Mouse (Mus musculus): ENCODE results near the gene Kri1. TPM values are rescaled to one million over a fixed set of nuclear protein-coding genes. Genes with fewer than 3 reads are reported as not detected.
"Not testable (repeated sequence)": the region's sequence is repeated elsewhere in the genome, so short reads cannot be mapped to it uniquely, and the experiment has no call there.

Kri1 gene
- polyA plus RNA-seq, 1 experiment from 2014 or later = 8.7 TPM

DNA sequence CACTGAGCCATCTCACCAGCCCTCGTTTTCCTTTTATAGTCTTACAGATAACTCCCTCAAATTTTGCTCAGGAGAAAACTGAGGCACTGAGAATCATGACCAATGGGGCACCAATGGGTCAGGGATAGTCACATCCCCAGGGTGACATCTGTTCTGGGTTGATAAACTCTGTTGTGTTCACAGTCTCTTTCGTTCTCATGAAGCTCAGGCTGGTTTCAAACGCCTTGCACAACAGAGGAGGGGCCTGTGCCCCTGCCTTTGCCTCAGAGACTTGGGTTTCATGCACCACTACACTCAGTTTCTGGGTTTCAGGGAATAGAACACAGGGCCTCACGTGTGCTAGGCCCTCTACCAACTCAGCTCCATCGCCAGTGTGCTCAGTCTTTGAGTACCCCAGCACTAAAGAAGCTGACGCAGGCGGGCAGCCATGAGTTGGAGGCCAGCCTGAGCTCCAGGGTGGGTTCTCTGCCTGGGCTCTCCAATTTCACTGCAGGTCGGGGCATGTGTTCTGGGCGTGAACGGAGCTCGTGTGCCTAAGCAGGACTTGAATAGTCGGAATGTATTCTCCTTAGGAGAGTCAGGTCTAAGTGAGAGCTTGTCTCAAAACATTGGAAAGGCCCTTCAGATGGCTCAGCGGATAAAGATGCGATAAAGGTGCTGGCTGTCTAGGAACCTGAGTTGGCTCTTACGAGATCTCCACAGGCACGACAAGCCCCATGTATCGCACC, 23.3 kb downstream of the Kri1 start:
- Histone ChIP-seq H3K4me2 (ENCODE audit: low read length) (peak overlapping the region; percentile 69), H3K36me3 (ENCODE audit: insufficient read depth, low read length) (peaks cover 14% of the 10 kb centered on the region), H3K4me3 (replicated peaks; ENCODE audit: low read depth, low read length) (peak overlapping the region; percentile 83), H3K4me1 (replicated peaks; ENCODE audit: insufficient read depth, low read length) (peaks cover 9% of the 10 kb centered on the region), H3K27ac (peak overlapping the region; percentile 13; the same call in 1 of the 2 replicates), H3K27me3 (ENCODE audit: insufficient read depth, low read length) (no peaks in the 10 kb centered on the region), H3K9me3 (replicated peaks; ENCODE audit: low read length) (no peaks in the 10 kb centered on the region), H3K9ac (ENCODE audit: low read depth, low read length) (peak overlapping the region; percentile 91)
- TF ChIP-seq CTCF (IDR thresholded peaks at IDR 0.05; ENCODE audit: low read depth) = no peak
- peak; percentile 3; the same call in 1 of the 2 replicates for ATAC-seq (replicated peaks; ENCODE audit: low FRiP score, low read depth)
- DNase-seq (ENCODE audit: low spot score) = no peak
- WGBS = 12% methylated on average over 17 of the region's 17 CpGs

DNA sequence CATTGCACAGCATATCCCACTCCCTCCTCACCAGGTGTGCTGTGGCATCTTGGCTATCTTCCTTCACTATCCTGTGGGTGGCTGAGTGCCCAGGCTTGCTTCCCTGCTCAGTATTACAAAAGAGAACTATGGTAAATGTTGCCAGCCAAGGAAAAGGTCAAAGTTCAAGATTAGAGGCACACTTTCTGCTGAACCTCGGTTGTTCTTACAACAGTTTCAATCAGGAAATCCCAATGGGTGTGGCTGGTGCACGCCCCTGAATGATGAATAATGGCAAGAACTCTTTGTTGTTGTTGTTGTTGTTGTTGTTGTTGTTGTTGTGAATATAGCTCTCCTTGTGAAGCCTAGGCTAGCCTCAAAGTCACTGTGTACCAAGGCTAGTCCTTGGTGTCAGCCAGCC, 25.9 kb downstream of the Kri1 start:
- TF ChIP-seq CTCF (IDR thresholded peaks at IDR 0.05; ENCODE audit: low read depth) = no peak
- H3K4me1 ChIP-seq (replicated peaks; ENCODE audit: insufficient read depth, low read length) = peaks cover 9% of the 10 kb centered on the region
- no peaks in the 10 kb centered on the region for H3K27me3 ChIP-seq (ENCODE audit: insufficient read depth, low read length)
- no peaks in the 10 kb centered on the region for H3K9me3 ChIP-seq (replicated peaks; ENCODE audit: low read length)
- no peaks in the 10 kb centered on the region for H3K36me3 ChIP-seq (ENCODE audit: insufficient read depth, low read length)
- DNase-seq (ENCODE audit: low spot score) = no peak
- 53% methylated on average over 2 of the region's 2 CpGs for whole genome bisulfite sequencing
- H3K27ac ChIP-seq = no peak overlapping the region
- H3K9ac ChIP-seq (ENCODE audit: low read depth, low read length) = no peak overlapping the region
- no peak overlapping the region for H3K4me2 ChIP-seq (ENCODE audit: low read length)
- H3K4me3 ChIP-seq (replicated peaks; ENCODE audit: low read depth, low read length) = no peak overlapping the region
- ATAC-seq (replicated peaks; ENCODE audit: low FRiP score, low read depth) = no peak

DNA sequence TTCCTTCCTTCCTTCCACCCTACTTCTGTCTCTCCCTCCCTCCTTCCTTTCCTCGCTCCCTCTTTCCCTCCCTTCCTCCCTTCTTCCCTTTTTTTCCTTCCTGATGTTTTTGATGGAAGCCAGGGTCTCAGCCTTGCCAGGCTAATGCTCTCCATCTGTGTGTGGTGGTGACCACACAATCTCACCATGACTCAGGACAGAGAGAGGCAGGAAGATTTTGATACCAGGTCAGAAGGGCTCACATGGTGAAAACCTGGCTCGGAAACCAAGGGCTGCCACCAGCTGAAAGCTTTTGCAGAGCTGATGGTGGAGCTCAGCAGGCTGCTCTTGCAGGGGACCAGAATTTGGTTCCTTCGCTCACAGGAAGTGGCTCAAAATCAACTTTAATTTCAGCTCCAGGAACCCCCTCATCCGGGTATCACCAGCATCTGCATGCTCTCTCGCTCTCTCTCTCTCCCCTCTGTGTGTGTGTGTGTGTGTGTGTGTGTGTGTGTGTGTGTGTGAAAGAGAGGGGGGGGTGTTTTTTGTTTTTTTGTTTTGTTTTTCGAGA, 27.2 kb downstream of the Kri1 start:
- WGBS = 75% methylated on average over 6 of the region's 6 CpGs
- ATAC-seq (replicated peaks; ENCODE audit: low FRiP score, low read depth) = no peak

DNA sequence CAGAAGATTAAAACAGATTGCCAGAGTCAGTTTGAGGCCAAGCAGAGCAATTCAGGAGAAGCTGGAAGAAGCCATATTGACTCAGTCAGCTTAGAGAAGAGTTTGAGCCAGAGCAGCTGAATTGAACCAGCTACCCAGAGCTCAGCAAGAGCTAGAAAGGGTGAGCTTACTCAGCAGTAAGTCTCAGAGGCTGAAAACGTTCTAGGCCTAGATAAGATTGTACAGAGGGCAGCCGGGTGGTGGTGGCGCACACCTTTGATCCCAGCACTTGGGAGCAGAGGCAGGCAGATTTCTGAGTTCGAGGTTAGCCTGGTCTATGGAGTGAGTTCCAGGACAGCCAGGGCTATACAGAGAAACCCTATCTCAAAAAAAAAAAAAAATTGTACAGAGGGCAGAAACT, 31.4 kb downstream of the Kri1 start:
- H3K4me1 ChIP-seq (replicated peaks; ENCODE audit: insufficient read depth, low read length); DNase-seq (ENCODE audit: low spot score); H3K27ac ChIP-seq; ATAC-seq (replicated peaks; ENCODE audit: low FRiP score, low read depth); H3K27me3 ChIP-seq (ENCODE audit: insufficient read depth, low read length); H3K9me3 ChIP-seq (replicated peaks; ENCODE audit: low read length); H3K4me3 ChIP-seq (replicated peaks; ENCODE audit: low read depth, low read length); H3K4me2 ChIP-seq (ENCODE audit: low read length); H3K9ac ChIP-seq (ENCODE audit: low read depth, low read length); H3K36me3 ChIP-seq (ENCODE audit: insufficient read depth, low read length): not testable (repeated sequence)
- WGBS = 82% methylated on average over 4 of the region's 4 CpGs

More for the DNA sequence above, 27.2 kb downstream of the Kri1 start:
- H3K9ac ChIP-seq (ENCODE audit: low read depth, low read length) = no peak overlapping the region
- no peak overlapping the region for H3K27ac ChIP-seq
- peaks cover 5% of the 10 kb centered on the region; the same call in 1 of the 2 replicates for H3K4me1 ChIP-seq (replicated peaks; ENCODE audit: insufficient read depth, low read length)
- H3K9me3 ChIP-seq (replicated peaks; ENCODE audit: low read length) = no peaks in the 10 kb centered on the region
- no peak overlapping the region for H3K4me2 ChIP-seq (ENCODE audit: low read length)
- DNase-seq (ENCODE audit: low spot score) = no peak
- no peak overlapping the region for H3K4me3 ChIP-seq (replicated peaks; ENCODE audit: low read depth, low read length)
- H3K27me3 ChIP-seq (ENCODE audit: insufficient read depth, low read length) = no peaks in the 10 kb centered on the region
- H3K36me3 ChIP-seq (ENCODE audit: insufficient read depth, low read length) = no peaks in the 10 kb centered on the region
- TF ChIP-seq CTCF (IDR thresholded peaks at IDR 0.05; ENCODE audit: low read depth) = no peak

DNA sequence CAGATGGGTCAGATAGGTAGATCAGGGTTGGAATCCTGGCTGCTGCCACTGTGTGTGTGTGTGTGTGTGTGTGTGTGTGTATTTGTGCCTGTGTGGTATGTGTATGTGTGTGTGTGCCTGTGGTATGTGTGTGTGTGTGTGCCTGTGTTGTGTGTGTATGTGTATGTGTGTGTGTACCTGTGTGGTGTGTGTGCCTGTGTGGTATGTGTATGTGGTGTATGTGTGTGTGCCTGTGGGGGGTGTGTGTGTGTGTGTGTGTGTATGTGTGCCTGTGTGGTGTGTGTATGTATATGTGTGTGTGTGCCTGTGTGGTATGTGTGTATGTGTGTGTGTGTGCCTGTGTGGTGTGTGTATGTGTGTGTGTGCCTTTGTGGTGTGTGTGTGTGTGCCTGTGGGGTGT, 33.1 kb downstream of the Kri1 start:
- Histone ChIP-seq H3K4me1 (replicated peaks; ENCODE audit: insufficient read depth, low read length) (no peaks in the 10 kb centered on the region), H3K4me2 (ENCODE audit: low read length) (no peak overlapping the region), H3K4me3 (replicated peaks; ENCODE audit: low read depth, low read length) (no peak overlapping the region), H3K36me3 (ENCODE audit: insufficient read depth, low read length) (no peaks in the 10 kb centered on the region), H3K9me3 (replicated peaks; ENCODE audit: low read length) (no peaks in the 10 kb centered on the region), H3K9ac (ENCODE audit: low read depth, low read length) (no peak overlapping the region), H3K27ac (no peak overlapping the region), H3K27me3 (ENCODE audit: insufficient read depth, low read length) (peaks cover 10% of the 10 kb centered on the region; the same call in 1 of the 2 replicates)
- TF ChIP-seq CTCF (IDR thresholded peaks at IDR 0.05; ENCODE audit: low read depth) = no peak
- DNase-seq (ENCODE audit: low spot score) = no peak
- ATAC-seq (replicated peaks; ENCODE audit: low FRiP score, low read depth) = no peak

DNA sequence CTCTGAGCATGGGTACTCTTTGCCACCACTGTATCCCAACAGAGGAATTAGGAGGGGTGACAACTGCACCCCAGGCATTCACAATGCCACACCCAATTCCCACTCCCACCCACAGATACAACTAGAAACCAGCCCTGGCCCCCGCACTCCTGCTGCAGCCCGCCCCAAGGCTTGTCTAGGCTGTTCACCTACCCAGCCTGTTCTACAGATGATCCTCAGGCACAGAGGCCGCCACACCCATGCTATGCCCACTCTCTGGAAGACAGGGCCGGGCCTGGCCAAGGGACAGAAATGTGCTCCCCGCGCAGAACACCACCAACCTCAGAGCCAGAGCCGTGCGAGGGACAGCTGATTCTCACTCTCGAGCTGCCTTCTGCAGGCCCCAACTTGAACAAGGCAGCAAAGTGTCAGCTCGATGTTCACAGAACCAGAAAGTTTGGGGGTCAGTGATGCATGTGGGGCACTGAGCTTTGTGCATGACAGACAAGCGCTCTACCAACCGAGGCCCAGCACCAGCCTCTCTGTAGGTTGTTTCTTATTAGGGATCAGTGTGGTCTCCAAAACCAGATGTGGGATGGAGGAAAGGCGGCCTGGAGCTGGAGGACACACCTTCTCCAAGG, 36.5 kb downstream of the Kri1 start:
- TF ChIP-seq CTCF (IDR thresholded peaks at IDR 0.05; ENCODE audit: low read depth) = no peak
- H3K4me2 ChIP-seq (ENCODE audit: low read length) = no peak overlapping the region
- no peak for DNase-seq (ENCODE audit: low spot score)
- no peak for ATAC-seq (replicated peaks; ENCODE audit: low FRiP score, low read depth)
- H3K9ac ChIP-seq (ENCODE audit: low read depth, low read length) = no peak overlapping the region
- H3K27me3 ChIP-seq (ENCODE audit: insufficient read depth, low read length) = peaks cover 38% of the 10 kb centered on the region
- H3K4me1 ChIP-seq (replicated peaks; ENCODE audit: insufficient read depth, low read length) = no peaks in the 10 kb centered on the region; the same call in 1 of the 2 replicates
- 59% methylated on average over 13 of the region's 13 CpGs for WGBS
- no peaks in the 10 kb centered on the region for H3K9me3 ChIP-seq (replicated peaks; ENCODE audit: low read length)
- H3K36me3 ChIP-seq (ENCODE audit: insufficient read depth, low read length) = no peaks in the 10 kb centered on the region
- H3K27ac ChIP-seq = no peak overlapping the region
- H3K4me3 ChIP-seq (replicated peaks; ENCODE audit: low read depth, low read length) = no peak overlapping the region
